Mouse (Mus musculus) cerebellum, adult 2 months (tissue): Measurements from ENCODE around the gene Tiprl.

Source experiments
- CTCF ChIP-seq: fragments of 200-500 bp; IDR thresholded peaks from 2 replicates; pipeline ENCODE4 v1.5.1; 2011; ENCODE audit warnings: low read depth, mild to moderate bottlenecking, control low read depth, low read length, moderate library complexity, borderline replicate concordance; ENCODE audit not compliant: insufficient read depth
- POLR2A ChIP-seq: fragments of 200-500 bp; IDR thresholded peaks from 2 replicates; pipeline ENCODE4 v1.6.1; 2011; ENCODE audit warnings: low read length, control low read depth, borderline replicate concordance; ENCODE audit not compliant: insufficient read depth

DNA sequence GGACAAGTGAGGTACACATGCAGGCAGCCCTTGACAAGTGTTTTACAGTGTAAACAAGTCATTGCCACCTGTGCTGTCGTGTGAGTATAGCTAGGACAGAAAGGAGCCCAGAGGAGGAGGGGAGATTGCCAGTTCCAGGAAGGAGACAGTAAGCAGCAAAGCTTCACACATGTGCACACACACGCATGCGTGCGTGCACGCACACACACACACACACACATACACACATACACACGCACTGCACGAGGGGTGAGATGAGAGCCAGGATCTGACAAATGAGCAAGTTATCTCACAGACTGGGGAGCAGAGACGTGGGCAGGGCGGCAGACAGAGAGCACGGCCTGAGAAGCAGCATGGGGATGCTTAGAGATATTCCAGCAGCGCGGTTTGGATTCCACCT, 50.3 kb downstream of the Tiprl start:
- no peak for TF ChIP-seq CTCF
- no peak for TF ChIP-seq POLR2A
